Mouse (Mus musculus) limb, embryonic 12.5 days (tissue): ENCODE data around the gene Dynll1. TPM values are rescaled to one million over a fixed set of nuclear protein-coding genes. Genes with fewer than 3 reads are reported as not detected.

ENCODE experiments used
- ATAC-seq: fragments of 200-750 bp; cut with Nextera tagmentation; 2 replicates; pipeline ENCODE4 v1.8.0; 2017; ENCODE audit warnings: low read depth, moderate TSS enrichment; ENCODE audit not compliant: insufficient number of reproducible peaks, insufficient read depth, low FRiP score, low TSS enrichment
- H3K27ac ChIP-seq: fragments of 300-500 bp; sonication (generic); 2 replicates; pipeline ENCODE4 v1.5.1; 2016; ENCODE audit warnings: mild to moderate bottlenecking, moderate library complexity
- H3K27me3 ChIP-seq: fragments of 300-500 bp; sonication (generic); 2 replicates; pipeline ENCODE4 v1.6.1; 2016; ENCODE audit warnings: mild to moderate bottlenecking, moderate library complexity
- H3K36me3 ChIP-seq: fragments of 300-500 bp; sonication (generic); 2 replicates; pipeline ENCODE4 v1.6.1; 2016; ENCODE audit warnings: mild to moderate bottlenecking, moderate library complexity
- H3K4me1 ChIP-seq: fragments of 300-500 bp; sonication (generic); replicated peaks from 2 replicates; pipeline ENCODE4 v1.6.1; 2016
- H3K4me2 ChIP-seq: fragments of 300-500 bp; sonication (generic); 2 replicates; pipeline ENCODE4 v1.6.1; 2016; ENCODE audit warnings: mild to moderate bottlenecking, moderate library complexity
- H3K4me3 ChIP-seq: fragments of 300-500 bp; sonication (generic); replicated peaks from 2 replicates; pipeline ENCODE4 v1.5.1; 2016; ENCODE audit warnings: mild to moderate bottlenecking
- H3K9ac ChIP-seq: fragments of 300-500 bp; sonication (generic); replicated peaks from 2 replicates; pipeline ENCODE4 v1.6.1; 2016; ENCODE audit warnings: mild to moderate bottlenecking, moderate library complexity
- H3K9me3 ChIP-seq: fragments of 300-500 bp; sonication (generic); 2 replicates; pipeline ENCODE4 v1.6.1; 2016; ENCODE audit warnings: mild to moderate bottlenecking, moderate library complexity
- WGBS: fragments of 180-500 bp; shearing (Covaris S2); methylation state at CpG from one replicate; pipeline ENCODE4 v1.1.7; 2016; 5-methylcytosine and 5-hydroxymethylcytosine counted together
- polyA plus RNA-seq: library from polyadenylated mRNA; unstranded; fragments of >200 nt; fragmentation: Nextera tagmentation; extraction: Ambion mirVana; gene quantifications from 2 replicates; pipeline ENCODE4 v1.2.1, GENCODE M21; 2016

Gene Dynll1
- polyA plus RNA-seq, 1 experiment from 2014 or later = 1,818 TPM

- Histone ChIP-seq H3K4me3 (peak overlapping the region; percentile 79), H3K36me3 (peaks cover 35% of the 10 kb centered on the region), H3K27me3 (no peaks in the 10 kb centered on the region), H3K4me1 (peaks cover 27% of the 10 kb centered on the region), H3K9me3 (no peaks in the 10 kb centered on the region), H3K9ac (peak overlapping the region; percentile 93), H3K4me2 (peak overlapping the region; percentile 83), H3K27ac (peak overlapping the region; percentile 93)
- under 1% methylated on average over 53 of the region's 55 CpGs for WGBS
- peak; percentile 34; the same call in 1 of the 2 replicates for ATAC-seq
These were observed 27.1 kb upstream of the Dynll1 start for GRCm38 (mm10) chr5:115327610-115328548.

GRCm38 (mm10) chr5:115326875-115327609 lies 26.2 kb upstream of the Dynll1 start, which contains the start of gene Srsf9:
Gene Srsf9, plus strand, starts transcription at chr5:115327177.
- Histone ChIP-seq H3K9me3 (no peaks in the 10 kb centered on the region), H3K4me1 (peaks cover 27% of the 10 kb centered on the region), H3K36me3 (peaks cover 27% of the 10 kb centered on the region), H3K9ac (peak within 1 kb of the TSS; percentile 93), H3K27ac (peak within 1 kb of the TSS; percentile 93), H3K27me3 (no peaks in the 10 kb centered on the region), H3K4me2 (peak within 1 kb of the TSS; percentile 83), H3K4me3 (peak within 1 kb of the TSS; percentile 79)
- ATAC-seq = peak; percentile 91
- WGBS = under 1% methylated on average over 92 of the region's 97 CpGs

- peak overlapping the region; percentile 79 for H3K4me3 ChIP-seq
- H3K9ac ChIP-seq = peak overlapping the region; percentile 93
- peak; percentile 75; the same call in 1 of the 2 replicates for ATAC-seq
- H3K9me3 ChIP-seq = no peaks in the 10 kb centered on the region
- WGBS = 27% methylated on average over 11 of the region's 11 CpGs
- no peaks in the 10 kb centered on the region for H3K27me3 ChIP-seq
- H3K36me3 ChIP-seq = peaks cover 20% of the 10 kb centered on the region
- peaks cover 27% of the 10 kb centered on the region for H3K4me1 ChIP-seq
- H3K4me2 ChIP-seq = peak overlapping the region; percentile 83
- peak overlapping the region; percentile 93 for H3K27ac ChIP-seq
These were observed 25.5 kb upstream of the Dynll1 start for GRCm38 (mm10) chr5:115326256-115326831.

GRCm38 (mm10) chr5:115319004-115319940 lies 18.5 kb upstream of the Dynll1 start:
- Histone ChIP-seq H3K9me3 (no peaks in the 10 kb centered on the region), H3K9ac (peak overlapping the region; percentile 40; the same call in 1 of the 2 replicates), H3K4me2 (peak overlapping the region; percentile 71), H3K27ac (peak overlapping the region; percentile 95), H3K4me1 (peaks cover 36% of the 10 kb centered on the region), H3K4me3 (peak overlapping the region; percentile 37), H3K27me3 (no peaks in the 10 kb centered on the region), H3K36me3 (no peaks in the 10 kb centered on the region)
- under 1% methylated on average over 22 of the region's 22 CpGs for WGBS
- ATAC-seq = peak; percentile 23; the same call in 1 of the 2 replicates

GRCm38 (mm10) chr5:115317645-115318328 lies 17.0 kb upstream of the Dynll1 start:
- no peak overlapping the region for H3K9ac ChIP-seq
- no peaks in the 10 kb centered on the region for H3K36me3 ChIP-seq
- under 1% methylated on average over 10 of the region's 10 CpGs for WGBS
- peak overlapping the region; percentile 3 for H3K4me3 ChIP-seq
- no peaks in the 10 kb centered on the region for H3K27me3 ChIP-seq
- H3K27ac ChIP-seq = peak overlapping the region; percentile 95
- no peaks in the 10 kb centered on the region for H3K9me3 ChIP-seq
- peaks cover 41% of the 10 kb centered on the region for H3K4me1 ChIP-seq
- peak; percentile 73 for ATAC-seq
- H3K4me2 ChIP-seq = peak overlapping the region; percentile 71

GRCm38 (mm10) chr5:115316968-115317644 lies 16.3 kb upstream of the Dynll1 start:
- ATAC-seq = peak; percentile 39; the same call in 1 of the 2 replicates
- Histone ChIP-seq H3K9me3 (no peaks in the 10 kb centered on the region), H3K4me3 (peak overlapping the region; percentile 3; the same call in 1 of the 2 replicates), H3K27me3 (no peaks in the 10 kb centered on the region), H3K4me2 (peak overlapping the region; percentile 71), H3K9ac (peak overlapping the region; percentile 50), H3K27ac (peak overlapping the region; percentile 95), H3K4me1 (peaks cover 41% of the 10 kb centered on the region), H3K36me3 (no peaks in the 10 kb centered on the region)
- 5% methylated on average over 14 of the region's 14 CpGs for WGBS

- no peak overlapping the region for H3K9ac ChIP-seq
- no peaks in the 10 kb centered on the region for H3K36me3 ChIP-seq
- peaks cover 30% of the 10 kb centered on the region for H3K4me1 ChIP-seq
- no peak for ATAC-seq
- H3K4me3 ChIP-seq = no peak overlapping the region
- H3K4me2 ChIP-seq = no peak overlapping the region
- no peaks in the 10 kb centered on the region for H3K27me3 ChIP-seq
- H3K27ac ChIP-seq = 0 out of 2 replicates have a peak overlapping the region, but pooled peaks have one; percentile 35
- 26% methylated on average over 5 of the region's 5 CpGs for WGBS
- H3K9me3 ChIP-seq = no peaks in the 10 kb centered on the region
These were observed 12.8 kb upstream of the Dynll1 start for GRCm38 (mm10) chr5:115313668-115313943.

- Histone ChIP-seq H3K4me2 (no peak overlapping the region), H3K36me3 (no peaks in the 10 kb centered on the region), H3K9me3 (no peaks in the 10 kb centered on the region), H3K4me3 (no peak overlapping the region), H3K27me3 (no peaks in the 10 kb centered on the region), H3K9ac (no peak overlapping the region), H3K4me1 (peaks cover 24% of the 10 kb centered on the region), H3K27ac (no peak overlapping the region)
- ATAC-seq = no peak
- 69% methylated on average over 10 of the region's 10 CpGs for WGBS
These were observed 12.2 kb upstream of the Dynll1 start for GRCm38 (mm10) chr5:115312816-115313667.

- Histone ChIP-seq H3K4me1 (peaks cover 17% of the 10 kb centered on the region), H3K9me3 (no peaks in the 10 kb centered on the region), H3K27me3 (no peaks in the 10 kb centered on the region), H3K9ac (no peak overlapping the region), H3K36me3 (no peaks in the 10 kb centered on the region), H3K4me2 (no peak overlapping the region), H3K27ac (no peak overlapping the region), H3K4me3 (no peak overlapping the region)
- WGBS = 83% methylated on average over 4 of the region's 4 CpGs
- no peak for ATAC-seq
These were observed 11.6 kb upstream of the Dynll1 start for GRCm38 (mm10) chr5:115312354-115312753.
